Mouse (Mus musculus) monocyte, adult 2 months (primary cell): Measurements from ENCODE around the gene Atxn10.
"Not testable (repeated sequence)": the region's sequence is repeated elsewhere in the genome, so short reads cannot be mapped to it uniquely, and the experiment has no call there.

ENCODE experiments used
- DNase-seq, 2 experiments: peaks; one replicate each; pipeline ENCODE4 v3.0.0; 2022; ENCODE audit warnings: low spot score in 2 of 2, low read depth in 1 of 2

The Atxn10 gene

DNA sequence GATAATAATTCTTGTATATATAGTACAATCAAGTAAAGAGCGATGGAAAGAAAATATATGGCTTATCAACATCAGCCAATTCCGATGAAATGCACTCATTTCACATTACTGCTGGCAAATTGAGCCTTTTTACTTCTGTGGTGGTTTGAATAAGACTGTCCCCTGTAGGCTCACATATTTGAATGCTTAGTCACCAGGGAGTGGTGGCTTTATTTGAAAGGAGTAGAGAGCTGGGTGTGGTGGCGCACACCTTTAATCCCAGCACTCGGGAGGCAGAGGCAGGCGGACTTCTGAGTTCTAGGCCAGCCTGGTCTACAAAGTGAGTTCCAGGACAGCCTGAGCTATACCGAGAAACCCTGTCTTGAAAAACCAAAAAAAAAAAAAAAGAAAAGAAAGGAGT is 2.5 kb upstream of the Atxn10 start:
- not testable (repeated sequence) for DNase-seq

DNA sequence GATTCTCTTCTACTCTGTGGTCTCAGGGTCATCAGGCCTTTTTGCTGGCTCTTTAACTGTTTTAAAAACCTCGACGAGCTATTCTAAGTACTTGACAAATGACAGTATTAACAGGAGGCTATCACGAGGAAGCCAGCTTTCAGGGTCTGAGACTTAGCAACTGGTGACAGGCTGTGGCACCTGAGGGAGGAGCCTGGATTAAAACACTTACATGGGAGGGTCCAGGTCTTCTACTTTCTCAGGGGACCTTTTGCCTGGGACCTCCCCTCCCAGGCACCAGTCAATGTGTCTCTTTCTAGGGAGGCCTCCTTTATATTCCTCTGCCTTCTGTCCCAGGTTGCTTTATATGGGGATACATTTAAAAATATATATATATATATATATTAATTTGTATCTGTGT is 1.8 kb upstream of the Atxn10 start:
- DNase-seq = no peak

DNA sequence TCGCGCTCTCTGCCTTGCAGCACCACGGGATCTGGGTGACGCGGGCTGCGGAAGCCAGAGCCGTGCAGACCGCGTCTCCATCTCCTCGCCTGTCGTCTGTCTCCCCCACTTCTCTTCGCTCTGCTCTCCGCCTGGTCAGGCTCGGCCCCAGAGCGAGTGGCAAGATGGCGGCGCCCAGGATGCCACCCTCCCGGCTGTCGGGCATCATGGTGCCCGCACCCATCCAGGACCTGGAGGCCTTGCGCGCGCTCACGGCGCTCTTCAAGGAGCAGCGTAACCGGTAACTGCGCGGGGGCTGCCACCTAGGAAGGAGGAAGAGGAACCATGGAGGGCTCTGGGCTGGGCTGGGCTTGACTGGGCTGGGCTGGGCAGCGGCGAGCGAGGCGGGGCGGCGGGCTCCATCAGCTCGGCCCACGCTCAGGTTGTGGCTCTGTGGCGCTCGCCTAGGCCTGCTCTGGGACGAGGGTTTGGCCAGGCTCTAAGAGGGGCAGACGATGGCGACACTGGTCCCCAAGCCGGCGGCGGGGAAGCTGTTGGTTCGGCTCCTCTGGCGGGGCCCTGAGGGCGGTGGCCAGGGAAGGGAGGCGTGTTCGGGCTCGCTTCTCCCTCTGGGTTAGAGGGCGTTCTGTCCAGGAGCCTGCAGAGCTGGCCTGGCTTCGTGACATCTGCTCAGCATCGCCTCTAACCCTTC is 401 bp downstream of the Atxn10 start:
- peak; percentile 44 to 66 for DNase-seq

DNA sequence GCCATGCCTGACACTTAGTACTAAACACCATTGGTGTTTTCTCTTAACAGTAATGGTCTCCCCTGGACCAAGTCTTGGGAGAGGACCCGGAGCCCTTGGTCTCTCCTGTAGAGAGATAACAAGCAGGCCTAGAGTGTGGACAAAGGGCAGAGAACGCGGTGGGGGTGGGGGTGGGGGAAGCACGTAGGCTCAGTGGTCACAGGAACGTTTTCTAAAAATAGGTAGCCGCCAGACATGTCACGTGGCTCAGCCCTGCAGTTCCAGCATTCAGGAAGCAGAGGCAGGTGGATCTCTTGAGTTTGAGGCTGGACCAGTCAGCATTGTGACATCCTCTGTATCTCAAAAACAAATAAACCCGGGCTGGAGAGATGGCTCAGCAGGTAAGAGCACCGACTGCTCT is 1.2 kb downstream of the Atxn10 start:
- DNase-seq = no peak

DNA sequence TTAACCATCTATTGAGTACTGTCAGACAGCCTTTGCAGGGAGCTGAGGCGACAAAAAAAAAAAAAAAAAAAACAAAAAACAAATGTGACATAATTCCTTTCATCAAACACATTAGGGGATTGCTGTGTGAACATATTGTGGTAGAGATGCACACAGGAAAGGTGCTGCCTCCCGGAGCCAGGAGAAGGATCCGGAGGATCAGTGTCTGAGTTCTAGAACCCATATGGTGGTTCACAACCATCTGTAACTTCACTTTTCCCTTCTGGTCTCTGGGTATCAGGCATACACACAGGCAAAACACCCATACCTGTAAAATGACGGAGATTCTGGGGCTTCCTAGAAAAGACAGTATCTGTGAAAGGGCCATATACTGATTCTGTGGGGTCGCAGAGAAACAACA is 1.9 kb downstream of the Atxn10 start:
- DNase-seq = no peak

DNA sequence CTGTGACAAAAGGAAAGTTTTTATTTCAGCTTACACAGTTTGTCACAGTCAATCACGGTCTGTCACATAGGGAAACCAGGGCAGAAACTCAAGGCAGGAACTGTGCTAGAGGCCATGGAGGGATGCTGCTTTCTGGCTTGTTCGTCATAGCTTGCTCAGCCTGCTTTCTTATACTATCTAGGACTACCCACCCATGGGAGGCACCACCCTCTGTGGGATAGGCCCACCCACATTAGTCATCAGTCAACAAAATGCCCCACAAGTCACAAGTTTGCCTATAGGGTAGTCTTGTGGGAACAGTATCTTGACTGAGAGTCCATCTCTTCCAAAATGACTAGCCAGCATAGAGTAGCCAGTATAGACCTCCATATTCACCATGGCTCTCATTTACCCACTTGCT is 6.2 kb downstream of the Atxn10 start:
- DNase-seq = no peak

DNA sequence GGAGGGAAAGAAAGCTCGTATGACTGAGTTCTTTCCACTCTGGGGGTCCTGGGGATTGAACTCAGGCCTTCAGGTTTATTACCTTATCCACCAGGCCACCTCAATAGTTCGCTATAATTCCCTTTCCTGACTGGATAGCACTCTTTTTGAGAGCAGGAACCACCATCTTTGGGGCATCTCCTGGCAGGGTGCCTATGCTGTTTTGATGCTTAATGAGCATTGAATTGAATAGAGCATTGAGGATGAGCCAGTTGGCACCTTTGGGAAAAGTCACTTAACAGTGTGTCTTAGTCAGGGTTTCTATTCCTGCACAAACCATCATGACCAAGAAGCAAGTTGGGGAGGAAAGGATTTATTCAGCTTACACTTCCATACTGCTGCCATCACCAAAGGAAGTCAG is 8.6 kb downstream of the Atxn10 start:
- no peak for DNase-seq

DNA sequence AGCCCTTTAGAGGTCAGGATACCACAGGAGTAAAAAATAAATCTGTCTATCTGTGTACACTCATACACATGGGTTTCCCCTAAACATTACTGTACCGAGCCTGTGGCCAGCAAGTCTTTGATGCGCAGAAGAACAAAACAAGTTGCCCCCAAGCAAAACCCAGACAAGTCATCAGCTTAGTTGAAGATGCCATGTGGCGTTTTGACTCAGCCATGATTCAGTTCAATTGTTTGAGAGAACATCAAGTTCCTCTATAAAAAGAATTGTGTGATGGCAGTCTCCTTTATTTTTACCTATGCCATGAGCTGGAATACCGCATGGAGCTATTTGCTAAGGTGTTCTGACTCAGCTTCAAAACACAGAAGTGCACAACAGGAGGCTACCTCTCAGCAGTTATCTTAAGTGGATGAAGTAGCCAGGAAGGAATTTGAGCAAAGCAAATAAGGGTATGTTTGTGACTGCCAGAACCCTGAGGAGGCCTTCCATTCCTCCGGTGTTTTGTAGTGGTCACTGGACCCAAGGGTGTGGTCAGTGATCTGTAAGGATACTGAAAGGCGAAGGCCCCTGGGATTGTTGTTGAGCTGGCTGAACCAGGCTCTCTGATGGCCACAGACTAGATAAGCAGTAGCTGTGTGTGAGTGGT is 11.1 kb downstream of the Atxn10 start:
- DNase-seq = no peak

DNA sequence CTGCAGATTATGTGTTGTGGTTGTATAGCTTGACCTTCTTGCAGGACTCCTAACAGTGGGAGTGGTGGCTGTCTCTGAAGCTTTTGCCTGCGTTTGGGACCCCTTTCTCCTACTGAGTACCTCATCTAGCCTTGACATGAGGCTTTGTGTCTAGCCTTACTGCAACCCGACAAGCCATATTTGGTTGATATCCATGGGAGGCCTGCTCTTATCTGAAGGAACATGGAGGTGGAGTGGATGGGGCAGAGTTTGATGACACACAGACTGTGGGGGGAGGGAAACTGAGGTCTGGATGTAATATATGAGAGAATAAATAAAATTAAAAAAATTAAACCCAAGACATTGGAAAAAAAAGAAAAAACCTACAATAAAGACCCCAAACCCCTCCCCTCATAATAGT is 14.1 kb downstream of the Atxn10 start:
- no peak for DNase-seq

DNA sequence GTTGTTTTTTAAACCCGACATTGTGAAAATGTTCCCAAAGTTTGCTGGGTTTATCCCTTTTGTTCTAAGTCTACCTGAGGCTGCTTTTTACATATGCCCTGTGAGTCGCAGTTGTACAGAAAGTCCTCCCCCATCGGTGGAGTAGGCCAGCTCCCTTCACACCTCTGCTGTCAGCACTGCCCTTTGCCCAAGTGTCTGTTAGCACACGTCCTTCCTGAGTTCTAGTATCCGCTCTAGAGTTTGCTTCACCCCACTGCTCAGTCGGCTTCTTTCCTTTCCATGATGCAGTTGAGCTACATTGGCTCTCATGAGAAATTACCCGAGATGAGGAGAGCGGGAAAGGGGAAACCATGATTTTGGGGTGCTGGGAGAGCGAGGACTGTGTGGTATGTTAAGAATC is 18.0 kb downstream of the Atxn10 start:
- no peak for DNase-seq

DNA sequence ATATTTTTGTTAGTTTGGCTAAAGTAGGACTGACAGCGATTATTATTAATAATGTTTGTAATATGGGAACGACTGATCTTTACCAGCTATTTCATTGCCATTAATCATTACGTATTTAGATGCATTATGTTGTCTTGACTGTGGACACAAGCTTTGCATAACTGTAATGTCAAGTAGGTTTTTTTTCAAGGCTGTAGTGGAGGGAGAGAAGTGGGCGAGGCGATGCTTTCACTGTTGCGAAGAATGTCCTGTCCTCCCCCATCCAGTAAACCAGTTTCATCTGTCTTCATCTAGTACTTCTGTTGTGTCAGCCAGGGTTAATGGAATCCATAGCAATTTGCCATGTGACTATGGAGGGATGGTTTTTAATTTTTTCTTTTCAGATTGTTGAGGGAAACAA is 20.1 kb downstream of the Atxn10 start:
- no peak for DNase-seq

DNA sequence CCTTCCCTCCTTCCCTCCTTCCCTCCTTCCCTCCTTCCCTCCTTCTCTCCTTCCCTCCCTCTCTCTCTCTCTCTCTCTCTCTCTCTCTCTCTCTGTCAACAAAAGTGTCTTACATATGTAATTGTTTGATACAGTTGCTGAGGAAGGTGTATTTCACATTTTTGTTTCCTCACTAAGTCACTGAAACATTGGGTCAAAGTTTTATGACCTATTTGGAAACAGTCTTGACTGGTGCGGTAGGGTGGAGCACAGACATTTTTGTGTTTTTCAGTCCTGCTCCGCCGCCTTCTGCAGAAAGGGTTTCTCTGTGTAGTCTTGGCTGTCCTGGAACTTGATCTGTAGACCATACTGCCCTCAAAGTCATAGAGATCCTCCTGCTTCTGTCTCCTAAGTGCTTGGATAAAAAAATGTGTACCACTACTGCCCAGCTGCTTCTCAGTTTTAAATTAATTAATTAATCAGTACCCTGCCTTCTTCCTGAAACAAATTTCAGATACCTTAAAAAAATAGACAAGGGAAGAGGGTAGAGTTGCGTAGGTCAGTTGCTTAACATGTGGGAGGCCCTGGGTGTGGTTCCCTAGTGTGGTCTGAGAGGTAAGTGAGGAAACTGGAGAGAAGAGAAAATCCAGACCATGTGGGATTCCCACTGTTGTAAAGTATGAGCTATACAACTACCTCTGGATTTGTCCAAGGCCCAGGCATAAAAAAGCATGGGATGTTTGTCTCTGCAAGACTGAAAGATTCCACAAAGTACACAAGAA is 21.6 kb downstream of the Atxn10 start:
- no peak for DNase-seq

DNA sequence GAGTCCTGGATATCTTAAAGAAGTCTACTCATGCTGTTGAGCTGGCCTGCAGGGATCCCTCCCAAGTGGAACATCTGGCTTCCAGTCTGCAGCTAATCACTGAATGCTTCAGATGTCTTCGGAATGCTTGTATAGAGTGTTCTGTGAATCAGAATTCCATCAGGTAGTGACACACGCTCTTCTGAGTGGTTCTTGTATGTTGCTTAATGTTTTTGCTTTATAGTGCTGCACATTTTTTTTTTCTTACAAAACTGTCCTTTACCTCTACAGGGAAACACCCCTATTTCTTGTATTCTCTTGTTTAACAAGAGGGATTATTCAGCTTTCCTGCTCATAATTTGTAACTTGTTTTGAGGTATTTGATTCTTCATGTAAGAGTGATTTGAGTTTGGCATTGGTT is 23.4 kb downstream of the Atxn10 start:
- no peak for DNase-seq

DNA sequence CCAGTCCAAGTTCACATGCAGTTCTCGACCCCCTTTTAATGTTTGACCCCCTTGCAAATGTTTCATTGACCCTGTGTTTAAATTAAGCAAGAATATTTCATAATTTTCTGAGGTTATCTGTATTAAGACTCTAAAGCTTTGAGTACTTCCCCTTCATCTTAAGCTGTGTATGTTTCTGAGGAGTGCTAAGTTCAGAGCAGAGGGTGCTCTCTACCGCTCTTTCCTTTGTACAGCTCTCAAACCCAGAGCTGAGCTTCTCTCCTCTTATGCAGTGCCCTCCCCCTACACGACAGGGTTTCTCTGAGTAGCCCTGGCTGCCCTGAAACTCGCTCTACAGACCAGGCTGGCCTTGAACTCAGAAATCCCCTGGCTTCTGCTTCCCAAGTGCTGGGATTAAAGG is 23.9 kb downstream of the Atxn10 start:
- no peak for DNase-seq

DNA sequence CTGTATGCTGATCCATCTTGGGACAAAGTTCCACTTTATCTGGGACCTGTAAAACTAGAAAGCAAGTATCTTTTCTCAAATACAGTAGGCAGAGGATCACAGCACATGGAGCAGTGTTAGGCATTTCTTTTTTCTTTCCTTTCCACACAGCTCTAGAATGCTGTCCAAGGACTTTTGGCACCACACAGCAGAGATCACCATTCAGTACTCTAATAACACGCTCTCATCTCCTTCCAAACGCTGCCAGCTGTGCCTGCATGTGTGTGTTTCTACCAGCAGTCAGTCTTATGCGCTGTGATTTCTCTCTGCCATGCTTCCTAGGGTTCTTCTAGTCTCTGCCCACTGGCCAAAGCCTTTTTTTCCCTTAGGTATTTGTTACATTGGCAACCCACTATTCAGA is 28.3 kb downstream of the Atxn10 start:
- no peak for DNase-seq

DNA sequence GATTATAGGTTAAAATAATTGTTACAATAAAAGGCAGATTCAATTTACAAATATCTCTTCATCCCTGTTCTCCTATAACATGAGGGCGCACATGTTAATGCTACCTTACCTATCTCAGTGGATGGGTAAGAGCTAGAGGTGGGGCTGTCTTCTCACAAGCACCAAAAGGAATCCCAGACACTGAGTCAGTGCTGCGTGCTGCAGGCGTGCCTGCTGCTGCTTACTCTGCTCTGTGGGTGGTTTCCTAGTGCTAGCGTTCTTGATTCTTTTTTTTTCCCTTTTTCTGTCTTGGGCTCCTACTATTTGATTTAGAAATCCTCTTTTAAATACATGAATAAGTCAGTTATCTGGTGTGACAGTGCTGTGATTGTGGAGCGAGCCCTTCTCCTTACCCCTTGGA is 30.9 kb downstream of the Atxn10 start:
- no peak for DNase-seq

DNA sequence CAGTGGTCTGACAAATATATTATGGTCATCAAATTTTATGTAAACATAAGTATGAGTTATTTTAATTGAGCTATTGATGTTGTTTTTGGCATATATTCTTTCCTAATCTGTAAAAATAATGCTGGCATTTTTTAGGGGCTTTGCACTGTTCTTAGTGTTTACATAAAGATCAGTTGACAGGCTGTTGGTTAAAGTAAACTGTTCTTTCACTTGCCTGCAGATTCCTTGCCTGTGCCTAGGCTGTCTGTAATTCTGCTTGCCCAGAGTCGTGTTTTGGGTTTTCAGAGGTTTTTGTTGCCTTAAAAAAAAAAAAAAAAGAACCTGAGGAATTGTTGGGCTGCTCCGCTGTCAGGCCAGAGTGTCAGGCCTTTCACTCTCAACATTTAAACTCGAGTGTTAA is 33.7 kb downstream of the Atxn10 start:
- DNase-seq = no peak

DNA sequence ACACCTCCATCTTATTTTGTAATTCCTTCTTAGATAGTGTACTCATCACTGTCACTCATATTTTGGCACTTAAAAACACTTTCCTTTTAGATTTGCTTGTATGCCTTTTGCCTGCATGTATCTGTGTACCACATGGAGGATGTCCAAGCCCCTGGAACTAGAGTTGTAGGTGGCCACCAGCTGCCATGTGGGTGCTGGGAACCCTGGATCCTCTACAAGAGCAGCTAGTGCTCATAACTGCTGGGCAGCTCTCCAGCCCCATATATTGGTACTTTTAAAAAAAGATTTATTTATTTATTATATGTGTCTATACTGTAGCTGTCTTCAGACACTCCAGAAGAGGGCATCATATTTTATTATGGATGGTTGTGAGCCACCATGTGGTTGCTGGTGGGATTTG is 37.1 kb downstream of the Atxn10 start:
- DNase-seq = no peak

DNA sequence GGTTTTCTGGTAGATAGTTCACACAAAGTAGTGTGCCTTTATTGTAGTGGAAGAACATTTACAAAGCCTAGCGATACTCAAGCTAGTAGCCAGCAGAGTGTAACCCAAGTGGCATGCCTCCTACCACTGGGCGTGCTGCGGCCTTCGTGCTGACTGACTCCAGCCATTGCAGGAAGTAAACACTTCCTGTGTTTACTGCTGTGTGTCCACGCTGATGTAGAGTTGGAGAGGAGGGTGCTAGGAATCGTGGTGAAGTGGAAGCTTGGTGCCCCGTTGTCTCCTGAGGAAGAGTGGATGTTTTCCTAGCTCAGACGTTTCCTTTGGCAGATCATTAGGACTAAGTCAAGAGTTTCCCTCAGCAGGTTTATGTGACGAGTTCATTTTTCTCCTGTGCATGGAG is 47.4 kb downstream of the Atxn10 start:
- no peak for DNase-seq

DNA sequence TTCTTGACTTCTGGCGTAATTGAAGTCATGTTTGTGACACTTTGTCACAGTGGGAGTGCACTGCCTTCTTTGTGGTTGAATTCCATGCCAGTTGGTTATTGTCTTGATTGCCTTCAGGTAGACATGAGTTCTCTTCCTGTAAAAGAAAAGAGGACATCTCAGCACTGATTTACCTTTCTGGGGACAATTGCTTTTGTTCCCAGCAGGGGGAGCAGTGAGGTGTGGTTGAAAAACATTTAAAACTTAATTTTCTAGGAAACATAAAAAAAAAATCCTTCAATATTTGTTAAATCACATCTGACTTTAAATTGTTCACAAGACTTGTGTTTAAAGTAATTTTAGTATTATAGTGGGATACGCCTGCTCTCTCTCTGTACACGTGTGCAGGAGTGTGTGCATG is 52.7 kb downstream of the Atxn10 start:
- DNase-seq = no peak

DNA sequence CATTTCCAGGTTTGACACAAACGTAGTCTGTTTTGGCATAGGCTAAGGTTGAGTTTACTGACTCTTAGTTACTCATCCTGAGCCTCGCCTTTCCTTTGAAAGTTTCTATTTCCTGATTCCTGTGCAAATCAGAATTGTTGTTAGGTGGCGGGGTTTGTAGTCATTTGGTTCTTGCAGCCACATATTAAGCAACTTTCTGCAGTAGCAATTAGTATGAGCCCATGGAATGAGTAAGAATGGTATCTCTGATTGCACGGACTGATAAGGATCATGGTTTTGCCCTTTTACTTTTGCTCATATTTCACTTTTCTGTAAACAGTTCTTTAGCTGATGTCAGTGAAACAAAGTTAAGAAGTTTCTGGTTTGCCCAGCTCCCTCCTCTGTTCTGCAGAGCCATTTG is 53.9 kb downstream of the Atxn10 start:
- DNase-seq = no peak

DNA sequence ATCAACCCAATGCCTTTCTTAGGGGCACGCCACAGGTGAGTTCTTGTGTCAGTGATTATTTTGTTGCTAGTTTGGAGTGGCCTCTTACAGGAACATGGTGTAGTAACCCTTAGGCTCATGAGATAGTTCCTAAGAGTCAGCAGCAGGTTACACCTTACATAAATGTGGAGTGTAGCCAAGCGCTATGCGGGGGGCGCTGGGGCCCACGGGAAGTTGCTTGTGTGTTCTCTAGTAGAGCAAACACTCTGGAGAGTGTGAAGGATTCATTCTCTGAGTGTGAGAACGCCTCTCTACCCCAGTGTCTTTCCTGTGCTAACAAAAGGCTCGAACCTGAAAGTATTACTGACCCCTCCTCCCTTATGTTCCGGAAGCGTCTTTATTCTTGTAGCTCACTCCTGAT is 59.3 kb downstream of the Atxn10 start:
- DNase-seq = no peak

DNA sequence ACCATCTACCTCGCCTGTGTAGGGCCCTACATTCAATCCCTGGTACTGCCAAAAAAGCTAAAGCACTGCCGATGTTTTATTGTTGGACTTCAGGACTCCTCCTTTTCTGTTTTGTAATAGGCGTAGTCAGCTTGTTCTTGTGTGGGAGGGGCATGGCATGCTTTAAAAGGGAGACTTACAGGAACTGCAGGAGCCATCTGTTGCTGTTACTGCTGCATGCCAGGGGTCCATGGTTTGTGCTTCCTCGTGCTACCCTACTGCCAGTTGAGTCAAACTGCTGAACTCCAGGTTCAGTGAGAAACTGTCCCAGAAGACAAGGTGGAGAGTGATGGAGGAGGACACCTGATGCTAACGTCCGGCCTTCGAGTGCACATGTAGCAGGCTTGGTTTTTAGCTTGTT is 65.9 kb downstream of the Atxn10 start:
- DNase-seq = no peak
